Mouse (Mus musculus) fat pad, adult 2 months (tissue): Measurements from ENCODE around the gene Hrk.

Experiments
- DNase-seq: peaks from one replicate; pipeline ENCODE4 v3.0.0-alpha.2; 2011; ENCODE audit warnings: low read depth, low spot score; ENCODE audit errors: extremely low read depth

The Hrk gene

GRCm38 (mm10) chr5:118214418-118215154, 50.1 kb downstream of the Hrk start:
- DNase-seq = no peak

GRCm38 (mm10) chr5:118217410-118217809, 53.0 kb downstream of the Hrk start:
- DNase-seq = no peak

GRCm38 (mm10) chr5:118223142-118223757, 58.8 kb downstream of the Hrk start:
- no peak for DNase-seq

- no peak for DNase-seq
Measured at GRCm38 (mm10) chr5:118230071-118230611, 65.7 kb downstream of the Hrk start.

- DNase-seq = no peak
Measured at GRCm38 (mm10) chr5:118236891-118237290, 72.4 kb downstream of the Hrk start.
